Mouse (Mus musculus) gastrocnemius, adult 8-10 months (tissue): ENCODE data around the gene Bdnf. TPM values are rescaled to one million over a fixed set of nuclear protein-coding genes. Genes with fewer than 3 reads are reported as not detected.

Experiments used
- total RNA-seq, 4 experiments: library from RNA; stranded (reverse); gene quantifications; 2 replicates each; pipeline ENCODE4 v1.2.4; 2022

Bdnf gene
- total RNA-seq, 4 experiments from 2014 or later, result 0.16 to 1.0 (median 0.59) TPM

Other genes with a start within 250 kb of the Bdnf start
- 10 to 100 TPM; 25.4 to 28.1 (median 27.6) TPM for gene Lin7c, start 216.2 kb downstream of the Bdnf start, total RNA-seq
- 10 to 100 TPM; 28.4 to 33.1 (median 32.1) TPM for gene Lgr4, start 242.9 kb downstream of the Bdnf start, total RNA-seq